Mouse (Mus musculus): ENCODE data around the gene Ext2. TPM values are rescaled to one million over a fixed set of nuclear protein-coding genes. Genes with fewer than 3 reads are reported as not detected.

The Ext2 gene
- polyA plus RNA-seq, 1 experiment from 2014 or later, result 22.6 TPM

DNA sequence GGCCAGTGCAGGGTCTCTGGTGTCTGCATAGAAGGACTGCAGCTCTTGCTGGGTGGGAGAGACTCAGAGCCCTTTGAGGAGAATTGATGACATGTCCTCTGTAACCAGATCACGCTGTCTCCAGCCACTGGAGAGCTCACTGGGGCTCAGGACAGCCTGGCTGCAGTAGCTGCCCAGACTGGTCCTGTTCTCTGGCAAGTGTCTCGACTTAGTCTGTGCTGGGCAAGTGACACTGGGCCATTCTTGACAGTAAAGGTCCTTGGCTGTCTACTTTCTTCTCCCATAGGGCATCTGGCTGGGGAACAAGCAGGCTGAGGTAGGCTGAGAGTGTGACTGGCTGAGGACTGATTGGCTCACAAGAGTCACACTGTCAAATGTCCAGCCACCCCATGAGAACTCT is 123.0 kb downstream of the Ext2 start:
- peaks cover 5% of the 10 kb centered on the region; the same call in 1 of the 2 replicates for H3K4me1 ChIP-seq (ENCODE audit: insufficient read depth)
- H3K4me3 ChIP-seq (ENCODE audit: low read depth, low read length), result no peak overlapping the region
- no peak overlapping the region for H3K9ac ChIP-seq (replicated peaks)
- no peak for DNase-seq
- no peak for ATAC-seq
- TF ChIP-seq CTCF (IDR thresholded peaks at IDR 0.05; ENCODE audit: low read depth) (no peak), EP300 (IDR thresholded peaks at IDR 0.05; ENCODE audit: low read depth) (no peak)
- no peaks in the 10 kb centered on the region for H3K27me3 ChIP-seq (ENCODE audit: insufficient read depth, low read length)
- H3K36me3 ChIP-seq (replicated peaks; ENCODE audit: insufficient read depth, low read length), result peaks cover 5% of the 10 kb centered on the region; the same call in 1 of the 2 replicates
- H3K4me2 ChIP-seq (ENCODE audit: low read depth, low read length), result no peak overlapping the region
- H3K9me3 ChIP-seq (ENCODE audit: low read length), result no peaks in the 10 kb centered on the region
- no peak overlapping the region for H3K27ac ChIP-seq (ENCODE audit: low read depth)
- 82% methylated on average over 2 of the region's 2 CpGs for WGBS (ENCODE audit: insufficient replicate concordance)

DNA sequence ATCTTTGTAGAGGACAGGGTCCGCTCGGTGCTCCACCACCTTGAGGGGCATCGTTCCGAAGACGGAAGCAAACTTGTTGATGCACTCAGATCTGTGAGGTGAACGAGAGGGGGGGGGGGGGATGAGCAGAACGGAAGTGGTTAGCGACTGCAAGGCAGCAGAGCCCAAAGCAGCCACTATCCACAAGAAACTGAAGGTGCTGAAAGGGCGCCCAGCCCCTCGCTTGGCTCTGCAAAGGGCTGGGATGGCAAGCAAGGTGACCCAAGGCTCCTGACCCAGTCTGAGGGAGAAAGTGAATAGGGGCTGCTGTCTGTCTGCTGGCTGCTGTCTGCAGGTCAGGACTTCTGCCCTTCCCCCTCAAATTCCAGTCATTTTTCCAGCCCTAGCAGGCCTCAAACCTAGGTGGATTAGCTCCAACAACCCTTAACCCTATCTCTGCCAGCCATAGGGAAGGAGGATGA is 126.2 kb downstream of the Ext2 start:
- H3K27me3 ChIP-seq (ENCODE audit: insufficient read depth, low read length), result no peaks in the 10 kb centered on the region

DNA sequence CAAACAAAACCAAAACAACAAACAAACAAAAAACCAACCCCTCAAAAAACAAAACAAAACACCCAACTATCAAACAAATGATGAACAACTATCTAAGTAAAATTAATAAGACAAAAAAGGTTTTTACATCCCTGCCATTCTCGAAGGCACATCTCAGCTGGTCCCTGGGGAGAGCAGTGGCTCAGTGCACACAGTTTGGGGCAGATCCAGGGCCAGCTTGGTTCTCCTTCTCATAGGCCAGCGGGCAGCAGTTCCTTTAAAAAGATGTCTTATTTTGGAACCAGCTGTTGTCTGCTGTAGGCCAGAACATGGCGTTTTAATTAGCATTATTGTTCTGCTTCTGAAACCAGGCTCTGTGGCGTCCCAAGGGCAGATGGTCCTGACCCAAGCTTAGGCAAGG is 129.3 kb downstream of the Ext2 start:
- TF ChIP-seq CTCF (IDR thresholded peaks at IDR 0.05; ENCODE audit: low read depth) (no peak), EP300 (IDR thresholded peaks at IDR 0.05; ENCODE audit: low read depth) (no peak)
- Histone ChIP-seq H3K36me3 (replicated peaks; ENCODE audit: insufficient read depth, low read length) (0 out of 2 replicates have a peak, but pooled peaks cover 5% of the 10 kb centered on the region), H3K27ac (ENCODE audit: low read depth) (no peak overlapping the region), H3K27me3 (ENCODE audit: insufficient read depth, low read length) (no peaks in the 10 kb centered on the region), H3K4me1 (ENCODE audit: insufficient read depth) (peaks cover 5% of the 10 kb centered on the region; the same call in 1 of the 2 replicates), H3K9me3 (ENCODE audit: low read length) (no peaks in the 10 kb centered on the region), H3K4me3 (ENCODE audit: low read depth, low read length) (no peak overlapping the region), H3K4me2 (ENCODE audit: low read depth, low read length) (no peak overlapping the region), H3K9ac (replicated peaks) (no peak overlapping the region)
- ATAC-seq, result no peak
- no peak for DNase-seq
- 66% methylated on average over 4 of the region's 4 CpGs for WGBS (ENCODE audit: insufficient replicate concordance)

More for the DNA sequence above, 126.2 kb downstream of the Ext2 start:
- WGBS (ENCODE audit: insufficient replicate concordance), result 59% methylated on average over 8 of the region's 10 CpGs
- Histone ChIP-seq H3K27ac (ENCODE audit: low read depth) (no peak overlapping the region), H3K4me3 (ENCODE audit: low read depth, low read length) (no peak overlapping the region), H3K4me1 (ENCODE audit: insufficient read depth) (peaks cover 5% of the 10 kb centered on the region; the same call in 1 of the 2 replicates), H3K9ac (replicated peaks) (no peak overlapping the region), H3K4me2 (ENCODE audit: low read depth, low read length) (no peak overlapping the region), H3K36me3 (replicated peaks; ENCODE audit: insufficient read depth, low read length) (0 out of 2 replicates have a peak, but pooled peaks cover 5% of the 10 kb centered on the region), H3K9me3 (ENCODE audit: low read length) (no peaks in the 10 kb centered on the region)
- DNase-seq (no peak), ATAC-seq (no peak)
- no peak for TF ChIP-seq CTCF (IDR thresholded peaks at IDR 0.05; ENCODE audit: low read depth)

DNA sequence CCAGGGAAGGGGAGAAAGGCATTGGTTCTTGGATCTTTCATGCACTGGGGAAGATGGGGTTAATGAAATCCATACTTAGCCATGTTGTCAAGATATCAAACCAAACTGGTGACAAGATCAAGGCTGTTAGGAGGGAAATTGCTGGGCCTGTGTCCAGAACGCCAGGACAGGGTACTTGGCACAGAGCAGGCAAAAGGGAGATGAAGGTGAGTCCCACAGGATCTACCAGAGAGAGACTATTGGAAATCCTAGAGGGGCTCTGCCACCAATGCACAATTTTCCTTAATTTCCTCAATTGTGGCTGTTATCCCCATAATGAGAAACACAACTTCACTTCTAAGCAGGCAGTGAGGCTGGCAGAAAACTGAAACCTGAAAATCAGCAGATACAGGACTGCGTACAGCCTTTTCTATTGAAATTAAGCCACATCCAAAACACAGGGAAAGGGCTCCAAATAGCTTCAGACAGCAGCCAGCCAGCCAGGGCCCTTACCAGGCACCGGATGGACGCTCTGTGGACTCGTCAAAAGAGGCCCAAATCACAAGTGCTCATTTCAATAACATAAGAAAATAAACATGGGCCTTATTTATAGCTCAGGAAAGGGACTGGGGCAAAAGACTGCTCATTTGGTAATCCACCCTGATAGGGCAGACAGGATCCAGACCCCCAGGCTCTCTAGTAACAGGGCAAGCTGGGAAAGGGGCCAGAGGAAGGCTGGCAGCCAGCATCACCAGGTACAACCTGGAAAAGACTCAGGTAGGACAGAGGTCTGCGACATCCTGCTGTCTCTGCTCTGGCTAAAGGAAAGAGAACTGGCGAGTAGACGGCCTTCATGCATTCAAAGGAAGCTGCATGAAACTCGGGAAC is 132.1 kb downstream of the Ext2 start:
- DNase-seq, result no peak
- no peak overlapping the region for H3K9ac ChIP-seq (replicated peaks)

GRCm38 (mm10) chr2:93683674-93684073 is 138.7 kb downstream of the Ext2 start:
- whole genome bisulfite sequencing (ENCODE audit: insufficient replicate concordance), result 68% methylated on average over 8 of the region's 8 CpGs
- DNase-seq (no peak), ATAC-seq (no peak)
- no peaks in the 10 kb centered on the region for H3K9me3 ChIP-seq (ENCODE audit: low read length)
- no peak overlapping the region for H3K27ac ChIP-seq (ENCODE audit: low read depth)
- H3K4me3 ChIP-seq (ENCODE audit: low read depth, low read length), result no peak overlapping the region
- H3K27me3 ChIP-seq (ENCODE audit: insufficient read depth, low read length), result no peaks in the 10 kb centered on the region
- H3K9ac ChIP-seq (replicated peaks), result no peak overlapping the region
- H3K4me2 ChIP-seq (ENCODE audit: low read depth, low read length), result no peak overlapping the region
- H3K4me1 ChIP-seq (ENCODE audit: insufficient read depth), result no peaks in the 10 kb centered on the region; the same call in 1 of the 2 replicates
- H3K36me3 ChIP-seq (replicated peaks; ENCODE audit: insufficient read depth, low read length), result no peaks in the 10 kb centered on the region
- TF ChIP-seq CTCF (IDR thresholded peaks at IDR 0.05; ENCODE audit: low read depth) (no peak), EP300 (IDR thresholded peaks at IDR 0.05; ENCODE audit: low read depth) (no peak)

More for the DNA sequence above, 132.1 kb downstream of the Ext2 start:
- Histone ChIP-seq H3K27ac (ENCODE audit: low read depth) (no peak overlapping the region), H3K27me3 (ENCODE audit: insufficient read depth, low read length) (no peaks in the 10 kb centered on the region), H3K4me2 (ENCODE audit: low read depth, low read length) (no peak overlapping the region), H3K4me3 (ENCODE audit: low read depth, low read length) (no peak overlapping the region), H3K36me3 (replicated peaks; ENCODE audit: insufficient read depth, low read length) (no peaks in the 10 kb centered on the region), H3K9me3 (ENCODE audit: low read length) (no peaks in the 10 kb centered on the region), H3K4me1 (ENCODE audit: insufficient read depth) (no peaks in the 10 kb centered on the region)
- no peak for TF ChIP-seq CTCF (IDR thresholded peaks at IDR 0.05; ENCODE audit: low read depth)
- no peak for TF ChIP-seq EP300 (IDR thresholded peaks at IDR 0.05; ENCODE audit: low read depth)
- ATAC-seq, result no peak
- 73% methylated on average over 9 of the region's 9 CpGs for WGBS (ENCODE audit: insufficient replicate concordance)

DNA sequence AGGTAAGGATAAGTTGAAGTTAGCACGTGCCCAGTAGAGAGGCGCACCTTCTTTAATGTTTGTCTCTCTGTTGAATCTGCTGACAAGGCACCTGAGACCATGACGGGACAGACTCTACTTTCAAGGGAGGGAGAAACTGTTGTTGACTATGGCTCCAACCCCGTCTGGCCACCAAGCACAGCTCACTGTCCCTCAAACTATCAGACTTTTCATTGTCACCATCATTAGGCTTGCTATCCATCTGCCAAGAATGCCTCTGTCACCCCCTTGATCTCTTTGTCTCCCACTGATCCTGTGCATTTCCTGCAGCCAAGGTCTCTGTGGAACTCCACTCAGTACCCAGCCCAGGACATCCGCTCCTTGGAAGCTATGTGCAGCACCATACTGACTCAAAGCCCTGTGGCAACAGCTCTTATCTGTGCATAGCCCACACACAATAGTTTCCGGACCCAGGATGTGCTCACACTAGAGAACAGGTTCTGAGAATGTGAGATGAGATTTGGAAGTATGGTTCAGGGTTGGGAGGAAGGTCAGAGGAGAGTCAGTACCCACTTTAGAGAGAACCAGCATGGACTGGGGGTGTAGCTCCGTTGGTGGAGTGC is 139.7 kb downstream of the Ext2 start:
- Histone ChIP-seq H3K9me3 (ENCODE audit: low read length) (no peaks in the 10 kb centered on the region), H3K4me2 (ENCODE audit: low read depth, low read length) (no peak overlapping the region), H3K27me3 (ENCODE audit: insufficient read depth, low read length) (no peaks in the 10 kb centered on the region), H3K27ac (ENCODE audit: low read depth) (no peak overlapping the region), H3K4me3 (ENCODE audit: low read depth, low read length) (no peak overlapping the region), H3K4me1 (ENCODE audit: insufficient read depth) (no peaks in the 10 kb centered on the region; the same call in 1 of the 2 replicates), H3K36me3 (replicated peaks; ENCODE audit: insufficient read depth, low read length) (no peaks in the 10 kb centered on the region), H3K9ac (replicated peaks) (no peak overlapping the region)
- ATAC-seq (peak; percentile 53), DNase-seq (no peak)
- TF ChIP-seq CTCF (IDR thresholded peaks at IDR 0.05; ENCODE audit: low read depth), result no peak
- no peak for TF ChIP-seq EP300 (IDR thresholded peaks at IDR 0.05; ENCODE audit: low read depth)
- WGBS (ENCODE audit: insufficient replicate concordance), result 55% methylated on average over 7 of the region's 7 CpGs

All from liver, postnatal 0 days (tissue).